Mouse (Mus musculus) adipocyte (in vitro differentiated cells): ENCODE measurements around the gene Wasf2.
A peak's percentile ranks its signal among the peaks of the same experiment; 100 is the strongest.

Source experiments
- DNase-seq: peaks from one replicate; pipeline ENCODE4 v3.0.0-alpha.2; 2016; ENCODE audit warnings: low spot score

Wasf2 gene

DNA sequence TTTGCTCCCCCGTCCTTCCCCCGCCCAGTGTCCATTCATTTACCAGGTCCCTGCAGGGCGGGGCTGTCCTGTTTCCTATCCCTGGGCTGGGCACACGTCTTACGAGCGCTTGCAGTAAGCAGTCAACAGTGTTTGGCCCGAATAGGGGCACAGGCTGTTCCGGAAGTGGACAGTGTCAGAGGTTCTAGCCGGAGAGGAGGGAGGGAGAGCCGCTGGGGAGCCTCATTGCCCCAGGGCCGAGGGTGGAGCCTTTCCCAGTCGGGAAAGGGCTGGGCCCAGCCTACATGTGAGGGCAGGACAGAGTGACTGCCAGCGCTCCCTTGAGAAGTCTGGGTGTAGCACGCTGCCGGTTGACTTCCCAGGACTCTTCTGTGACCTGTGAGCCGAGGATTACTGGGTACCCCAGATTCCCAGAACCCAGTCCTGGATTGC is 110.2 kb downstream of the Wasf2 start, which contains the start of gene Map3k6:
Gene Map3k6 (plus strand): TSS at position 329 of the 432 bp plus-strand sequence.
- DNase-seq, result peak; percentile 97

DNA sequence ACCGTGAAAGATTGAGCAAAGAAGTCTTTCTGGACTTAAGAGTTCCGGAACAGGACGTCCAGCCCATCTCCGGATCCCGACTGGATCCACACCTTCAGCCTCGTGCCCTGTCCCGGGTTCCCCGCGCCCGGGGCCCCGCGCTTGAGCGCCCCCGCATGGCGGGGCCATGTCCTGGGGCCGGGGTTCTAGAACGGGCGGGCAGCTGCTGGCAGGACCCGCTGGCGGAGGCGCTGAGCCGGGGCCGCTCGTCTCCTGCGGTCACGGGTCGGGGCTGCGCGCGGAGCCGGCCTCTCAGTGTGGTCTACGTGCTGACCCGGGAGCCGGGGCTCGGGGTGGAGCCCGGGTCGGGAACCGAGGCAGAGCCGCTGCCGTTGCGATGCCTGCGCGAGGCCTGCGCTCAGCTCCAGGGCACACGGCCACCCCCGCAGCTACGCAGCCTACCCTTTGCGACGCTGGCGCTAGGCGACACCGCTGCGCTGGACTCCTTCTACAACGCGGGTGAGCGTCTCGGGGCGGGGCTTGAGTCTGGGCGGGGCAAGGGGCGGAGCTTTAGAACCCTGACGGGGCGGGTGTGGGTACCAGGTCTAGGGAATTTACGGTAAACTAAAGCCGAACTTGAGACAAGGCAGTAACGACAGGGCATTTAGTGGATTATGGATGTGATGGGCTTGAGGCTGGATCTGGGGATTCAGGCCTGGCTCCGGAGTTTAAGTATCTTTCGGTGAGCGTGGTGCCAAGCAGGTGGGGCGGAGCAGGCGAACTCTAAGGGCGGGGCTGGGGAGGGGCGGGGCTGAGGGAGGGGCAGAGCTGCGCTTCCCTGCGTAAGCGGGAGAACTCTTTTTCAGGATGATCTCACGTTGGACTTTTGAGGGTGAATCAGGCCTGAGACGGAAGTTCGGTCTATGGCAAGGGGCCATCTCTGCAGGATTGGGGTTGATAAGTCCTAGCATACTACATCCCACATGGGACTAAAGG is 110.9 kb downstream of the Wasf2 start:
- peak; percentile 84 for DNase-seq

DNA sequence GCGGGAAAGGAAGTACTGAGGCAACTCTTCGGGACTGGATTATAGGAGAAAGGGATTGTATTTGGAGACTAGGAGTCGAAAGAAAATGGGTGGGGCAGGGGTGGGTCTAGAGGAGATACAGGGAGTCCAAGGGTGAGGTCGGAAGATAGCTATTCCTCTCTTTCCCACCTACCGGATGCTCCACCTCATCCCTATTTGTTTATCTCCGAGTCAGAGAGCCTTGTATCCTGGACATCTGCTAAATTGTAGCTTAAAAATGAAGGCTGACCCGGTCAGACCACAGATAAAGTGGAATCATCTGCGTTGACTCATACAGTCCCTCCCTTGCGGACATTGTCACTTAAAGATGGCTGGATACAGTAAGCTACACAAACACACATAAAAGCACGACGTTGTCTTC is 111.6 kb downstream of the Wasf2 start:
- DNase-seq, result no peak

DNA sequence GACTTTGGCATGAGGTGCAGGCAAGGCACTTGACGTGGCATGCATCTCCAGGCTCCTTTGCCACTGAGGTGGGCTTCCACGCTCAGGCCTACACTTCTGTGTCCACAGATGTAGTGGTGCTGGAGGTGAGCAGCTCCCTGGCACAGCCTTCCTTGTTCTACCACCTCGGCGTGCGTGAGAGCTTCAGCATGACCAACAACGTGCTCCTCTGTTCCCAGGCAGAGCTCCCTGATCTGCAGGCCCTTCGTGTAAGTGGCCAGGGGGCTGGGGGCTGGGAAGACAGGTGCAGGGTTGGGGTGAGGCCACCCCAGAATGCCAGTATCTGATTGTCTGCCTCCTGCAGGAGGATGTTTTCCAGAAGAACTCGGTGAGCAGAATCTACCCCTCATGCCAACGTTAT is 112.4 kb downstream of the Wasf2 start:
- DNase-seq, result no peak

DNA sequence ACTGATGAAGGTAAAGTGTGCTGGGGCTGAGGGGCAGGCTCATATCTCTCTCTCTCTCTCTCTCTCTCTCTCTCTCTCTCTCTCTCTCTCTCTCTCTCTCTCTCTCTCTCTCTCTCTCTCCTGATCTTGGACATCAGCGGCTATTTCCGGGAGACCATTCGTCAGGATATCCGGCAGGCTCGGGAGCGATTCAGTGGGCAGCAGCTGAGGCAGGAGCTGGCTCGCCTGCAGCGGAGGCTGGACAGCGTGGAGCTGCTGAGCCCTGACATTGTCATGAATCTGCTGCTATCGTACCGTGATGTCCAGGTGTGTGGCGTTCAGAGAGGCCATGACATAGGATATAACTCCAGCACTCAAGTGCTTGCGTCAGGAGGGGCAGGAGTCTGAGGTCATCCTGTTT is 113.2 kb downstream of the Wasf2 start:
- DNase-seq, result no peak

- DNase-seq, result no peak
Observed at GRCm38 (mm10) chr4:133244289-133244688, 114.0 kb downstream of the Wasf2 start.

- DNase-seq, result no peak
Observed at GRCm38 (mm10) chr4:133247072-133247471, 116.8 kb downstream of the Wasf2 start.

DNA sequence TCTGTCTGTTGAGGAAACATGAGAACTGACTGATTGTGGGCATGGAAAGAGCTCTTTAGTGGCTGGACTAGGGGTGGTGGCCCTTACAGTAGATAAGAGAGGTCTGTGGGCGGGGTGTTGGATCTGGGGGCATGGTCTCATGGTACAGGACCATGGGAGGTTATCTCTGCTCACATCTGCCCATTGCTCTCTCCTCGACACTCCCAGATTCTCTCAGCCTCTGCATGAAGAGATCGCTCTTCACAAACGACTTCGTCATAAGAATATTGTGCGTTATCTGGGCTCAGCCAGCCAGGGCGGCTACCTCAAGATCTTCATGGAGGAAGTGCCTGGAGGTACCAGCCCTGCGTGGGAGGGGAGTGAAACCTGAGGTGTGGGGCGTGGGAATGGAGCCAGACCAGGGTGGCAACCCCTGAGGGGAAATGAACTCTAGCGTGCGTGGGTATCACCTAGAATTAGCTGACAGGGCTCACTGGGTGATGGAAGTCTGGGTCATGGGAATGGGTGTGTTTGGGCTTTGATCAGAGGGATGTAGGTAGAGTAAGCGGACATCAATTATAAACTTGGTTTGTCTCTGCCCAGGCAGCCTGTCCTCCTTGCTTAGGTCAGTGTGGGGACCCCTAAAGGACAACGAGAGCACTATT is 117.6 kb downstream of the Wasf2 start:
- no peak for DNase-seq
